Mouse (Mus musculus): ENCODE results near the gene Pknox1.

DNA sequence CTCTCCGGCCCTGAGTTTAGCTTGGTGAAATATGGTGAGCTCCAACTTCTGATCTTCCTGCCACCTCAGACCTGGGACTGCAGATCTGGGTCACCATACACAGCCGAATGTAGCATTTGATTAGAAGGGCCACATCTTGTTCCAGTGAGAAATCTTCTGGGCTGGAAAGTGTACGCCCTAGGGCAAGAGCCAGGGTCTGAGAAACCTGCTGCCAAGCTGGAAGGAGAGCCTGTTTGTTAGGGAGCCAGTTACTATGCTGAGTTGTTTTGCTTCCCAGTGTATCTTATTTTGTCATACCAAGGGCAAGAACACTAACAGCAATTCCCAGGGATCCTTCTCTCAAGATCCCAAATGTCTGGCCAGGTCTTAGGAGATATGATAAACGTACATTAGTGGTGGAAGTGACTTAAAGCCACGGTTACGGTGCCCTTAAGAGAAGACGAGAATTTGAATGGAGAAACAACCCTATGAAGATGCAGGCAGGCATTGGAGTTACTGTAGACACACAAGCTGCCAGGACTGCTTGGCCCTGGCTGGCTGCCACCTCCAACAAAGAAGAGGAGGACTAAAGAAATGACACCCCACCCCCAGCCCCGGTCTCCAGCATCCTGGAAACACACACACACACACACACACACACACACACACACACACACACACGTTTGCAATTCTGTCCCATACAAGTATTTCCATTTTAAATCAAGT lies 73.5 kb downstream of the Pknox1 start:
- no peak for TF ChIP-seq CTCF (IDR thresholded peaks at IDR 0.05; ENCODE audit: low read depth)
- TF ChIP-seq EP300 (IDR thresholded peaks at IDR 0.05; ENCODE audit: low read depth) = no peak

Measured in heart, postnatal 0 days (tissue).